Mouse (Mus musculus) ES-Bruce4 (cell line): ENCODE measurements around the gene Heatr6. TPM values are rescaled to one million over a fixed set of nuclear protein-coding genes. Genes with fewer than 3 reads are reported as not detected.

Source experiments
- H3K27ac ChIP-seq: 2 replicates; pipeline ENCODE4 v1.5.1; 2012; ENCODE audit warnings: low read length, inconsistent platforms; ENCODE audit not compliant: insufficient read depth
- H3K27me3 ChIP-seq: 2 replicates; pipeline ENCODE4 v1.6.1; 2012; ENCODE audit warnings: mild to moderate bottlenecking, low read length, inconsistent platforms; ENCODE audit not compliant: control insufficient read depth, poor library complexity, insufficient read depth, severe bottlenecking
- H3K36me3 ChIP-seq: 2 replicates; pipeline ENCODE4 v1.6.1; 2012; ENCODE audit warnings: inconsistent platforms, mild to moderate bottlenecking, low read length, moderate library complexity; ENCODE audit not compliant: control insufficient read depth, poor library complexity, insufficient read depth, severe bottlenecking
- H3K4me1 ChIP-seq: one replicate; pipeline ENCODE4 v1.8.1; 2011; ENCODE audit warnings: low read length; ENCODE audit not compliant: control insufficient read depth, insufficient read depth
- H3K4me3 ChIP-seq: 2 replicates; pipeline ENCODE4 v1.5.1; 2011; ENCODE audit warnings: low read depth, mild to moderate bottlenecking, low read length
- H3K9ac ChIP-seq: 2 replicates; pipeline ENCODE4 v1.6.1; 2012; ENCODE audit warnings: low read depth, mild to moderate bottlenecking, inconsistent platforms; ENCODE audit not compliant: poor library complexity, severe bottlenecking
- H3K9me3 ChIP-seq: replicated peaks from 2 replicates; pipeline ENCODE4 v1.6.1; 2012; ENCODE audit warnings: mild to moderate bottlenecking, low read length, inconsistent platforms; ENCODE audit not compliant: control insufficient read depth, poor library complexity, insufficient read depth, severe bottlenecking
- CTCF ChIP-seq: IDR thresholded peaks from one replicate; pipeline ENCODE4 v1.8.1; 2011; ENCODE audit warnings: low read depth, low read length
- EP300 ChIP-seq: IDR thresholded peaks from 2 replicates; pipeline ENCODE4 v1.6.1; 2011; ENCODE audit warnings: low read depth, low read length; ENCODE audit not compliant: insufficient read depth
- POLR2A ChIP-seq: IDR thresholded peaks from one replicate; pipeline ENCODE4 v1.8.1; 2011; ENCODE audit warnings: low read length; ENCODE audit not compliant: insufficient read depth
- polyA plus RNA-seq: library from polyadenylated mRNA; stranded (reverse); fragments of >200 nt; gene quantifications from 2 replicates; pipeline ENCODE4 v1.2.4, GENCODE M21; 2011; ENCODE audit warnings: low read depth; ENCODE audit not compliant: missing spikeins, insufficient read depth, insufficient read length

Gene Heatr6
- polyA plus RNA-seq, 1 experiment = 20.7 TPM

DNA sequence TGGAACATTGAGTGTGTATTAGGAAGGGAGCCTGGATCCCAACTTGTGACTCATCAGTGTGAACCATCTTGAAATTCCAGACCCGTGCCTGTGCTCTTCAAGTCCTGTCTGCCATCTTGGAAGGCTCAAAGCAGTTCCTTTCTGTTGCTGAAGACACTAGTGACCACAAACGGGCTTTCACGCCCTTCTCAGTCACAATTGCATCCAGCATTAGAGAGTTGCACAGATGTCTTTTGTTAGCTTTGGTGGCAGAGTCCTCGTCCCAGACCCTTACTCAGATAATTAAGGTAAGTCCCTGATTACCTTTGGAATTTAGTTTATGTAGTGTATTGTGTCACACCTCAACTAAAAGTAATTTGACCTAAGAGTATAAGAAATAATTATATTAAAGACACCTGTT, 15.5 kb downstream of the Heatr6 start:
- TF ChIP-seq CTCF (no peak), EP300 (no peak), POLR2A (no peak)
- Histone ChIP-seq H3K36me3 (peaks cover 53% of the 10 kb centered on the region), H3K4me1 (no peaks in the 10 kb centered on the region)

DNA sequence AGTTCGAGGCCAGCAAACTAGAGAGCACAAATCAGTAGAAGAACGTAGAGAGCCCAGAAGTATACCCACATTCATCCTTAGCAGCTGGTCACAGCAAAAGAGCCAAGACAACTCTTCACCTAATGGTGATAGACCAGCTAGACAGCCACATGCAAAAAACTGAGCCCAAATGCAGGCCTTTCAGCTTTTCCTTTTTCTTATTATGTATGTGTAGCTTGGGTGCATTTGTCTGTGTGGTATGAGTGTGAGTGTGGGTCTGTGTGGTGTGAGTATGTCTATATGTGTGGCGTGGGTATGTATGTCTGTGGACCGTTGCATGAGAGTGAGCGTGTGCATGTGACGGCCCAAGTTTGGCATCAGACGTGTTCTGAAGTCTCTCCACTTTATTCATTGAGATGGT, 17.5 kb downstream of the Heatr6 start:
- Histone ChIP-seq H3K4me1 (peaks cover 2% of the 10 kb centered on the region), H3K36me3 (peaks cover 46% of the 10 kb centered on the region), H3K4me3 (no peak overlapping the region)

More for the DNA sequence above, 15.5 kb downstream of the Heatr6 start:
- no peaks in the 10 kb centered on the region for H3K27me3 ChIP-seq
- no peak overlapping the region for H3K9ac ChIP-seq
- no peaks in the 10 kb centered on the region for H3K9me3 ChIP-seq
- no peak overlapping the region for H3K4me3 ChIP-seq
- no peak overlapping the region for H3K27ac ChIP-seq

DNA sequence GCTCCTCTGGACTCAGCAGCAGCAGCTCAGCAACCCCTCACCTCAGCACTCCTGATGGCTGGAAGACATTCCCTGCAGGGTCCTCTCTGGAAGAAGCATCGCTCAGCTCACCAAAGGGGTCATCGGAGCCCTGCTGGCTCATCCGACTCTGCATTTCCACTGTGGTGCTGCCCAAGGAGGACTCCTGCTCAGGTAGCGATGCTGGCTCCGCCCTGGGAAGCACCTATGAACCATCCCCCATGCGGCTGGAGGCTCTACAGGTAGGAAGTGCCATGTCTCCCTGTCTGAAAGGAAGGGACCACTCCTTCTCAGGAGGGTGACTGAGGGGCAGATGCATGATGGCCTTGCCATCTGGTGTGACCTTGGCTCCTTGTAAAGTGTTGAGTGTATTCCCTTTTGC, 18.8 kb downstream of the Heatr6 start:
- Histone ChIP-seq H3K4me3 (no peak overlapping the region), H3K4me1 (peaks cover 2% of the 10 kb centered on the region), H3K27me3 (no peaks in the 10 kb centered on the region), H3K27ac (no peak overlapping the region), H3K9ac (no peak overlapping the region), H3K9me3 (no peaks in the 10 kb centered on the region), H3K36me3 (peaks cover 37% of the 10 kb centered on the region)
- TF ChIP-seq EP300 = no peak
- TF ChIP-seq POLR2A = no peak
- TF ChIP-seq CTCF = no peak

More for the DNA sequence above, 17.5 kb downstream of the Heatr6 start:
- Histone ChIP-seq H3K27ac (no peak overlapping the region), H3K9ac (no peak overlapping the region), H3K9me3 (no peaks in the 10 kb centered on the region), H3K27me3 (no peaks in the 10 kb centered on the region)
- TF ChIP-seq CTCF (no peak), POLR2A (no peak), EP300 (no peak)

DNA sequence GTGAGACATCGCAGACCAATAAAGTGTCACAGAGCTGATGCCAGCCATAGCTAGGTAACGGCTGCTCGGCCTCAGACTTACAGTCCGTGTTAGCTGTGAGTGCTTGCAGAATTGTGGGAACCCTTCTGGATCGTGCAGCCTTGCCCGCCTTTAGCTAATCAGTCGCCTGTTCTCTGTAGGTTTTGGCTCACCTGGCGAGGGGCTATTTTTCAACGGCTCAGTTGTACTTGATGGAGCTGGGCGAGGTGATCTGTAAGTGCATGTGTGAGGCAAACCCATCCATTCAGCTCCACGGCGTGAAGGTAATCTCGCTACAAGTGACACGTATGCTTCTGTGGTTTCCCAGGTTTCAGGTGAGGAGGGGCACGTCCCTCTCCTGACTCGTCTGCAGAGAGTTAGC, 20.2 kb downstream of the Heatr6 start:
- no peaks in the 10 kb centered on the region for H3K27me3 ChIP-seq
- peaks cover 2% of the 10 kb centered on the region for H3K4me1 ChIP-seq
- H3K27ac ChIP-seq = no peak overlapping the region
- peaks cover 27% of the 10 kb centered on the region for H3K36me3 ChIP-seq
- no peak overlapping the region for H3K4me3 ChIP-seq
- TF ChIP-seq POLR2A (no peak), EP300 (no peak), CTCF (no peak)
- no peaks in the 10 kb centered on the region for H3K9me3 ChIP-seq
- no peak overlapping the region for H3K9ac ChIP-seq

DNA sequence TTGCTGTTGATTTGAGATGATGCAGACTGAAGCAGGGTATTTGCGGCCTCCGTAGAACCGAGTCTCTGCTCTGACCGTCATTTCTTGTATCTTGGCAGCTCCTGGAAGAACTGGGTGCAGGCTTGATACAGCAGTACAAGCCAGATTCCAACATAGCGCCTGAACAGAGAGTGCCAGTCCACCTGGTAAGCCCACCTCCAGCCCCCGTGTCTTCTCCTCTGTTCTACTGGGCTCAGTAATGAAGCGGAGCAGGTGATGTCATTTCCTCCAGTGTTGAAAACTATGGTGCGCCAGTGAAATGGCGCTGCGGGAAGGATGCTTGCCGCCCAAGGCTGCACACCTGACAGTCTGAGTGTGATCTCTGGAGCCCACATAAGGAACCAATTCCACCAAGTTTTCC, 20.8 kb downstream of the Heatr6 start:
- Histone ChIP-seq H3K27me3 (no peaks in the 10 kb centered on the region), H3K27ac (no peak overlapping the region), H3K9me3 (no peaks in the 10 kb centered on the region), H3K4me1 (peaks cover 2% of the 10 kb centered on the region), H3K4me3 (no peak overlapping the region), H3K9ac (no peak overlapping the region), H3K36me3 (peaks cover 31% of the 10 kb centered on the region)
- TF ChIP-seq POLR2A (no peak), EP300 (no peak), CTCF (no peak)

DNA sequence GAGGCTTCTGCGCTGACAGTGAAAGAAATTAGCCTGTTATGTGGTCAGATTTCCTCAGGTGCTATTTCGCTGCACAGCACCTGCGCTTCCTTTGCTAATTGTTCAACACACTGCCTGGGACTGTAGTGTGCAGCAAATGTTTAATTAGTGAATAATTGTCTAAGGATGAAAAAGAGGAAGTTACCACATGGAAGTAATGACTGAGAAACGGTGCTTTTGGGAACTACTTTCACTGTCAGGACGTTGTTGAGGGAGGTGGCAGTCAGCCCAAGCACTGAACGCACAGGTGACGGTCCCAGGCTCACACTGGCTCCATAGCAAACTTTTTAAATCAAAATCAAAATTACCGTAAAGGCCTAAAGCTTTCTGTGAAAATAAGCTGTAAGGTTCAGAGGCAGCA, 23.3 kb downstream of the Heatr6 start:
- H3K9me3 ChIP-seq = no peaks in the 10 kb centered on the region
- peaks cover 38% of the 10 kb centered on the region for H3K36me3 ChIP-seq
- no peak overlapping the region for H3K4me3 ChIP-seq
- peaks cover 2% of the 10 kb centered on the region for H3K4me1 ChIP-seq
- no peak overlapping the region for H3K9ac ChIP-seq
- TF ChIP-seq POLR2A = no peak
- TF ChIP-seq EP300 = no peak
- no peak for TF ChIP-seq CTCF
- H3K27ac ChIP-seq = no peak overlapping the region
- H3K27me3 ChIP-seq = no peaks in the 10 kb centered on the region
